Mouse (Mus musculus) heart, embryonic 12.5 days (tissue): ENCODE measurements at regions not wholly inside any gene's neighbourhood (a gene's known extent, or its start where the extent isn't known, plus 50 kb on each side); places are given as distances from the start of the nearest gene placed in this dataset.

Source experiments
- ATAC-seq: fragments of 200-750 bp; cut with Nextera tagmentation; 2 replicates; pipeline ENCODE4 v1.8.0; 2017; ENCODE audit warnings: moderate TSS enrichment, moderate library complexity; ENCODE audit not compliant: insufficient number of reproducible peaks, low FRiP score
- H3K27ac ChIP-seq: fragments of 300-500 bp; sonication (generic); 2 replicates; pipeline ENCODE4 v1.5.1; 2016; ENCODE audit warnings: mild to moderate bottlenecking, moderate library complexity; ENCODE audit not compliant: poor library complexity, severe bottlenecking
- H3K27me3 ChIP-seq: fragments of 300-500 bp; sonication (generic); replicated peaks from 2 replicates; pipeline ENCODE4 v1.6.1; 2016; ENCODE audit warnings: mild to moderate bottlenecking, moderate library complexity
- H3K36me3 ChIP-seq: fragments of 300-500 bp; sonication (generic); 2 replicates; pipeline ENCODE4 v1.6.1; 2016; ENCODE audit warnings: mild to moderate bottlenecking, moderate library complexity
- H3K4me1 ChIP-seq: fragments of 300-500 bp; sonication (generic); replicated peaks from 2 replicates; pipeline ENCODE4 v1.6.1; 2016; ENCODE audit warnings: mild to moderate bottlenecking
- H3K4me2 ChIP-seq: fragments of 300-500 bp; sonication (generic); 2 replicates; pipeline ENCODE4 v1.6.1; 2016; ENCODE audit warnings: mild to moderate bottlenecking, moderate library complexity
- H3K4me3 ChIP-seq: fragments of 300-500 bp; sonication (generic); 2 replicates; pipeline ENCODE4 v1.5.1; 2016; ENCODE audit warnings: mild to moderate bottlenecking
- H3K9ac ChIP-seq: fragments of 300-500 bp; sonication (generic); 2 replicates; pipeline ENCODE4 v1.6.1; 2016; ENCODE audit warnings: mild to moderate bottlenecking, moderate library complexity
- H3K9me3 ChIP-seq: fragments of 300-500 bp; sonication (generic); replicated peaks from 2 replicates; pipeline ENCODE4 v1.6.1; 2016; ENCODE audit warnings: mild to moderate bottlenecking, moderate library complexity
- WGBS: fragments of 180-500 bp; shearing (Covaris S2); methylation state at CpG from one replicate; pipeline ENCODE4 v1.1.7; 2016; 5-methylcytosine and 5-hydroxymethylcytosine counted together

DNA sequence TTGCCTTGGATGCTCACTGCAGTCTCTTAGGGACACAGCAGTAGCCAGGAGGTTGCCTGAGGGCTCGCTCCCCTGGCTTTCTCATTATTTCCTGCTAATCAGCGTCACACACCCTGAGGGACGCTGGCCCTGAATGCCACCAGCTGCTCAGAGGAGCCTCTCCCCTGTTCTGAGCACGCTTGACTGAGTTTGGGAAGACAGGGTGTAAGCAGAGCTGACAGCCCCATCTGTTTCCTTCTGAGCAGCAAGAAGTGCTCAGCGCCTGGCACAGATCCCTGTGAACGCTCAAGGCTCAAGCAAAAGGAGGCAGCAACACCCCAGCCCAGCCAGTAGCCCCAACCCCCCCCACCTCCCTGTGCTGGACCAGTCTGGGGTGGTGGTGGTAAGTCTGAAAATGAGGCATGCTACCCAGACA, 59.2 kb upstream of the Ppp1r26 start:
- H3K4me2 ChIP-seq: no peak overlapping the region
- no peaks in the 10 kb centered on the region for H3K9me3 ChIP-seq
- H3K27ac ChIP-seq: no peak overlapping the region
- no peaks in the 10 kb centered on the region for H3K4me1 ChIP-seq
- H3K4me3 ChIP-seq: no peak overlapping the region
- no peak overlapping the region for H3K9ac ChIP-seq
- no peaks in the 10 kb centered on the region for H3K36me3 ChIP-seq
- WGBS: 30% methylated on average over 6 of the region's 6 CpGs
- peaks cover 19% of the 10 kb centered on the region; the same call in 1 of the 2 replicates for H3K27me3 ChIP-seq
- ATAC-seq: no peak

DNA sequence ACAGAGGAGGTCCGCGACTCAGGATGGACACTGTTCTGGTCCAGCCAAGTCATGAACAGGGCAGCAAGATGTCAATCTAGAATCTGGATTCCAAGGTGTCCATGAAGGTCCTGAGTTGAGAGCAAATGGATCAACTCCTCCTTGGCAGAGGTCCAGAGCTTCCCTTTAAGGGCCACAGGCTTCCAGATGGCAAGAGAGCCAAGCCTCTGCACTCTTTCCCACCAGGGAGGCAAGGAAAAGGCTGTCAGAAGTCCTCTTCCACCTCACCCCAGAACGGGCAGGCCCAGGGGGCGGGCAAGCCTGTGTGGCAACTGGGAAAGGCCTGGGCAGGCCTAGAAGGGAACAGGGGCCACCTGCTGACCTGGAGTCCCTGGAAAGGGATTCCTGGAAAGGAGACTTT, 58.7 kb upstream of the Ppp1r26 start:
- ATAC-seq: no peak
- Histone ChIP-seq H3K9me3 (no peaks in the 10 kb centered on the region), H3K4me3 (no peak overlapping the region), H3K27ac (no peak overlapping the region), H3K27me3 (peaks cover 19% of the 10 kb centered on the region; the same call in 1 of the 2 replicates), H3K36me3 (no peaks in the 10 kb centered on the region), H3K9ac (no peak overlapping the region), H3K4me2 (no peak overlapping the region), H3K4me1 (no peaks in the 10 kb centered on the region)
- WGBS: 74% methylated on average over 4 of the region's 4 CpGs

- H3K36me3 ChIP-seq: no peaks in the 10 kb centered on the region
- no peak overlapping the region for H3K27ac ChIP-seq
- no peaks in the 10 kb centered on the region for H3K9me3 ChIP-seq
- peaks cover 19% of the 10 kb centered on the region; the same call in 1 of the 2 replicates for H3K27me3 ChIP-seq
- no peak overlapping the region for H3K4me2 ChIP-seq
- no peaks in the 10 kb centered on the region for H3K4me1 ChIP-seq
- ATAC-seq: no peak
- no peak overlapping the region for H3K4me3 ChIP-seq
- no peak overlapping the region for H3K9ac ChIP-seq
- WGBS: 67% methylated on average over 5 of the region's 5 CpGs
Measured at GRCm38 (mm10) chr2:28389703-28390102, 56.9 kb upstream of the Ppp1r26 start.

DNA sequence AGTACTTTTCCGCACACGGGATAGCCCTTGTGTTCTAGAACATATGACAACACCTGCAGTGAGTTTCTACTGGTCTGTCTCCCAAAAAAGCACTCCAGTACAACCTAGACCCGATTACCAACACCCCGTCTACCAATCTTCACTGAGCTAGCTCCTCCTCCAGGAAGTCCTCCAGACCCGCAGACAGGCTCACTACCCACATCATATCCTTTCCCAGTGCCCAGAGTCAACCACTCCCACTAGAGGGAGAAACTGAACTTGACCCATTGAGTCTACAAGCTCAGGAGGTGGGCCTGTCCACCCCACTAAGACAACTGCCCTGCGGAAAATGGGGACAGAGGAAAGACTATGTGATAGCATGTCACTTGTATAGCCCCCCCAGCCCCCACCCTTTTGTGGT, 51.2 kb upstream of the Ppp1r26 start:
- no peak overlapping the region for H3K4me3 ChIP-seq
- no peak overlapping the region for H3K9ac ChIP-seq
- ATAC-seq: no peak
- no peaks in the 10 kb centered on the region for H3K36me3 ChIP-seq
- no peaks in the 10 kb centered on the region for H3K4me1 ChIP-seq
- no peak overlapping the region for H3K4me2 ChIP-seq
- H3K9me3 ChIP-seq: no peaks in the 10 kb centered on the region
- H3K27ac ChIP-seq: no peak overlapping the region
- peaks cover 8% of the 10 kb centered on the region; the same call in 1 of the 2 replicates for H3K27me3 ChIP-seq
- 84% methylated on average over 6 of the region's 6 CpGs for WGBS
